Mouse (Mus musculus): ENCODE data around the gene Zscan4b.
"Not testable (repeated sequence)": the region's sequence is repeated elsewhere in the genome, so short reads cannot be mapped to it uniquely, and the experiment has no call there.

Gene Zscan4b

DNA sequence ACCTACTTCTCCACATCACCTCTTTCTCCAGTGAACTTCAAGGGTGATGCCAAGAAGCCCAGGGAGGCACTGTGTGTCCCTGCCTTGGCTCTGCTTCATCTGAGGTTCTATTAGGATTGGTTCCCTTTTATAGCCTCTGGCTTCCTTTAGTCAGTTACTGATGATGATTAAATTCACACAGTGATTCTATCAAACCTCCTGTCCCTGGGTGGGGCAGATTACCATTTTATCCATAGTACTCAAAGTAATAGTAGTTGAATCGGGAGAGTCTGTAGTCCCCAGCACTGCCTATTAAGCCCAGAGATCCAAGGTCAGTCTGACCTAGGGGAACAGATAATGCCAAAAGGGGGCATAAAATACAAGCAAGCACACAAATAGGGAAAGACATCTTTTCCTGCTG lies at the start of gene Zscan4b:
Gene Zscan4b (minus strand): TSS at position 101 of the 400 bp plus-strand sequence.
- not testable (repeated sequence) for DNase-seq (ENCODE audit: low read depth in 1 of 2, low spot score in 2 of 2)

Data from monocyte, adult 2 months (primary cell).